Comparison of ENCODE assay signal across 8 mouse cellular contexts in the genomic region with DNA sequence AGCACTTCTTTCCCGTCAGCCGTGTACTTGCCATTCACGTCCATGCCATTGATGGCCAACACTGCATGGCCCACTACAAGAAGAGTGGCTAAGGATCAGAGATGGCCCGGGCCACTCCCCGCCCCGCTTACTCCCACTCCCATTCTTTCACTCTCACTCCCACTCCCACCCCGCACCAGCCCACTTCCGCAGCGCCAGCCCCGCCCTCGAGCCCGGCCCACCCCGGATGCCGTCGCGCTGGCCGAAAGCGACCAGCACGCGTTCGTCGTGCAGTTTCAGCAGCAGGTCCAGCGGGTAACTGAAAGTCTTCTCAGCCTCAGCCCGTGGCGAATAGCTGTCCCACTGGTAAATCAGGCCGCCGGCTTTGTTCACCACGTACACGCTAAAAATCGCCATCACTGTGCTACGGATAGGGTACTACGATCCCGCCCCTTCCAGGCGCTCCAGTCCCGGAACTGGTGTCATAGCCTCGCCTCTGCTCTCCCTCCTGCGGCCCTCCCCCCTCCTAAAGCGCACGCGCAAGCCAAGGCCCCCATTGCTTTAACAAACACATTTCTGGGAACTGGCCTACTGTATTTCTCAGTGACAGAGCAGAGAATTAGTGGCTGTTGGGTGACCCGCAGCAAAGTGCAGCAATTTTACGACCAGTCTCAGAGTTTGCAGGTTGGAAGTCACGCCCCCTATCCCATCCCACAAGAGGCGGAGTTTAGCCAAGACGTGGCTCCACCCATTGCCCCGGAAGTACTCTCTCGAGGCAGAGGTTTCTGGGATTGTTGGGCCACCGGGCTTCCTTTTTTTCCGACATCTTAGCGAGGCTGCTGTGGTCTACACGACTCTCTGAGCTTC. TPM values are rescaled to one million over a fixed set of nuclear protein-coding genes. Genes with fewer than 3 reads are reported as not detected.
DNase-seq lines count a peak whose midpoint lies in the region; ATAC-seq and TF ChIP-seq lines count a peak whose summit lies in the region.

A gene (plus strand): TSS at position 234 of the 846 bp plus-strand sequence.
A gene (minus strand): TSS at position 695 of the 846 bp plus-strand sequence.

- no peaks in the 10 kb centered on the region for H3K9me3 ChIP-seq in ES-Bruce4 (replicated peaks; ENCODE audit: control insufficient read depth, insufficient read depth, low read length, poor library complexity, severe bottlenecking)
- no peaks in the 10 kb centered on the region for H3K9me3 ChIP-seq in forebrain, embryonic 13.5 days (replicated peaks)
- H3K9me3 ChIP-seq in liver, postnatal 0 days (ENCODE audit: low read length), result no peaks in the 10 kb centered on the region
- H3K9me3 ChIP-seq in neural tube, embryonic 14.5 days (ENCODE audit: control insufficient read depth, low read length), result no peaks in the 10 kb centered on the region

- no peaks in the 10 kb centered on the region for H3K4me1 ChIP-seq in ES-Bruce4 (ENCODE audit: control insufficient read depth, insufficient read depth, low read length)
- H3K4me1 ChIP-seq in forebrain, embryonic 13.5 days, result peaks cover 29% of the 10 kb centered on the region
- H3K4me1 ChIP-seq in liver, postnatal 0 days (ENCODE audit: insufficient read depth), result peaks cover 17% of the 10 kb centered on the region
- peaks cover 13% of the 10 kb centered on the region; the same call in 1 of the 2 replicates for H3K4me1 ChIP-seq in neural tube, embryonic 14.5 days (ENCODE audit: control insufficient read depth, insufficient read depth, low read length)

- intact Hi-C loops in heart, postnatal 10 days (cut with DNase I), result no loop called here

- no peak for TF ChIP-seq CTCF in ES-Bruce4 (IDR thresholded peaks at IDR 0.05; ENCODE audit: low read depth, low read length)
- TF ChIP-seq CTCF in liver, postnatal 0 days (IDR thresholded peaks at IDR 0.05; ENCODE audit: low read depth), result peak; percentile 1; the same call in 1 of the 2 replicates

- peak within 1 kb of the TSS; percentile 84 for H3K27ac ChIP-seq in ES-Bruce4 (ENCODE audit: insufficient read depth, low read length)
- peak within 1 kb of the TSS; percentile 95 for H3K27ac ChIP-seq in forebrain, embryonic 13.5 days
- H3K27ac ChIP-seq in liver, postnatal 0 days (ENCODE audit: low read depth), result peak within 1 kb of the TSS; percentile 91
- H3K27ac ChIP-seq in neural tube, embryonic 14.5 days (ENCODE audit: low read depth, low read length), result peak within 1 kb of the TSS; percentile 95

- WGBS in forebrain, embryonic 13.5 days, result under 1% methylated on average over 51 of the region's 51 CpGs
- WGBS in large intestine, adult 2 months, result under 1% methylated on average over 51 of the region's 51 CpGs
- WGBS in liver, postnatal 0 days (ENCODE audit: insufficient replicate concordance), result under 1% methylated on average over 51 of the region's 51 CpGs
- under 1% methylated on average over 51 of the region's 51 CpGs for WGBS in neural tube, embryonic 14.5 days

- H3K36me3 ChIP-seq in ES-Bruce4 (ENCODE audit: control insufficient read depth, insufficient read depth, low read length, poor library complexity, severe bottlenecking), result peaks cover 56% of the 10 kb centered on the region
- peaks cover 66% of the 10 kb centered on the region for H3K36me3 ChIP-seq in forebrain, embryonic 13.5 days (ENCODE audit: poor library complexity, severe bottlenecking)
- H3K36me3 ChIP-seq in liver, postnatal 0 days (replicated peaks; ENCODE audit: insufficient read depth, low read length), result peaks cover 59% of the 10 kb centered on the region
- peaks cover 57% of the 10 kb centered on the region for H3K36me3 ChIP-seq in neural tube, embryonic 14.5 days (ENCODE audit: control insufficient read depth, insufficient read depth, low read length)

- peak within 1 kb of the TSS; percentile 73 for H3K4me3 ChIP-seq in ES-Bruce4 (ENCODE audit: low read depth, low read length)
- peak within 1 kb of the TSS; percentile 74 for H3K4me3 ChIP-seq in forebrain, embryonic 13.5 days
- peak within 1 kb of the TSS; percentile 84 for H3K4me3 ChIP-seq in liver, postnatal 0 days (ENCODE audit: low read depth, low read length)
- H3K4me3 ChIP-seq in neural tube, embryonic 14.5 days (ENCODE audit: low read depth, low read length), result peak within 1 kb of the TSS; percentile 77

- peak within 1 kb of the TSS; percentile 83 for H3K4me2 ChIP-seq in forebrain, embryonic 13.5 days
- peak within 1 kb of the TSS; percentile 70 for H3K4me2 ChIP-seq in liver, postnatal 0 days (ENCODE audit: low read depth, low read length)
- H3K4me2 ChIP-seq in neural tube, embryonic 14.5 days (ENCODE audit: low read depth, low read length), result peak within 1 kb of the TSS; percentile 72

- peak; percentile 13 for TF ChIP-seq POLR2A in ES-Bruce4 (IDR thresholded peaks at IDR 0.05; ENCODE audit: insufficient read depth, low read length)

- H3K27me3 ChIP-seq in ES-Bruce4 (ENCODE audit: control insufficient read depth, insufficient read depth, low read length, poor library complexity, severe bottlenecking), result no peaks in the 10 kb centered on the region
- no peaks in the 10 kb centered on the region for H3K27me3 ChIP-seq in forebrain, embryonic 13.5 days
- no peaks in the 10 kb centered on the region for H3K27me3 ChIP-seq in liver, postnatal 0 days (ENCODE audit: insufficient read depth, low read length)
- no peaks in the 10 kb centered on the region for H3K27me3 ChIP-seq in neural tube, embryonic 14.5 days (ENCODE audit: control insufficient read depth, insufficient read depth, low read length)

- H3K9ac ChIP-seq in ES-Bruce4 (ENCODE audit: low read depth, poor library complexity, severe bottlenecking), result peak within 1 kb of the TSS; percentile 98
- peak within 1 kb of the TSS; percentile 80 for H3K9ac ChIP-seq in forebrain, embryonic 13.5 days
- peak within 1 kb of the TSS; percentile 87 for H3K9ac ChIP-seq in liver, postnatal 0 days (replicated peaks)
- H3K9ac ChIP-seq in neural tube, embryonic 14.5 days (replicated peaks; ENCODE audit: low read depth, low read length), result peak within 1 kb of the TSS; percentile 83

- peak; percentile 95 for ATAC-seq in cerebellum, adult (ENCODE audit: insufficient number of reproducible peaks, low FRiP score, low TSS enrichment)
- peak; percentile 96 for ATAC-seq in forebrain, embryonic 13.5 days
- peak; percentile 93 for ATAC-seq in liver, postnatal 0 days
- ATAC-seq in neural tube, embryonic 14.5 days (ENCODE audit: low read depth), result peak; percentile 96

- no peak for TF ChIP-seq EP300 in ES-Bruce4 (IDR thresholded peaks at IDR 0.05; ENCODE audit: insufficient read depth, low read depth, low read length)
- TF ChIP-seq EP300 in liver, postnatal 0 days (IDR thresholded peaks at IDR 0.05; ENCODE audit: low read depth), result peak; percentile 52

- DNase-seq in heart, postnatal 10 days, result peak; percentile 96 to 97
- peak; percentile 89 for DNase-seq in large intestine, adult 2 months (ENCODE audit: low read depth, low spot score)
- DNase-seq in liver, postnatal 0 days, result peak; percentile 96
- peak; percentile 95 for DNase-seq in testis, postnatal 10 days (ENCODE audit: low spot score)

RNA-seq across cellular contexts. Expression of the first gene that starts in this region (rescaled TPM):
- 4,348 and 4,428 TPM in 2 replicates for polyA plus RNA-seq in ES-Bruce4 (2011; ENCODE audit: insufficient read depth, insufficient read length, low read depth, missing spikeins)
- 1,416 and 1,661 TPM in 2 replicates for polyA plus RNA-seq in forebrain, embryonic 13.5 days (2015; fragmentation: Nextera tagmentation; extraction: Ambion mirVana)
- total RNA-seq in heart, postnatal 10 days (2021), result 1,000 to 10,000 TPM; 1,003 to 1,015 TPM
- polyA plus RNA-seq in large intestine, adult 2 months (2012; rRNA removed), result 281 and 376 TPM in 2 replicates
- 1,409 and 1,489 TPM in 2 replicates for polyA plus RNA-seq in liver, postnatal 0 days (2015; fragmentation: Nextera tagmentation; extraction: Ambion mirVana)
- polyA plus RNA-seq in neural tube, embryonic 14.5 days (2014; fragmentation: Nextera tagmentation; extraction: Ambion mirVana), result 1,180 and 1,219 TPM in 2 replicates

RNA-seq across cellular contexts. Expression of the second gene that starts in this region (rescaled TPM):
- 83.0 and 89.8 TPM in 2 replicates for polyA plus RNA-seq in ES-Bruce4 (2011; ENCODE audit: insufficient read depth, insufficient read length, low read depth, missing spikeins)
- polyA plus RNA-seq in forebrain, embryonic 13.5 days (2015; fragmentation: Nextera tagmentation; extraction: Ambion mirVana), result 311 and 314 TPM in 2 replicates
- 10 to 100 TPM; 34.8 to 42.5 TPM for total RNA-seq in heart, postnatal 10 days (2021)
- 61.2 and 67.8 TPM in 2 replicates for polyA plus RNA-seq in large intestine, adult 2 months (2012; rRNA removed)
- 48.0 and 50.4 TPM in 2 replicates for polyA plus RNA-seq in liver, postnatal 0 days (2015; fragmentation: Nextera tagmentation; extraction: Ambion mirVana)
- polyA plus RNA-seq in neural tube, embryonic 14.5 days (2014; fragmentation: Nextera tagmentation; extraction: Ambion mirVana), result 305 and 308 TPM in 2 replicates

Comparison
In these comparisons a context has a peak if more than half of its experiments do, and no peak if none do; other contexts are left out.
1. Peak in every context shown above with its lines: DNase-seq, ATAC-seq, H3K4me3 ChIP-seq and H3K27ac ChIP-seq.